Mouse (Mus musculus): ENCODE data around the gene Hist1h2af.
"Not testable (repeated sequence)": the region's sequence is repeated elsewhere in the genome, so short reads cannot be mapped to it uniquely, and the experiment has no call there.

Hist1h2af gene

GRCm38 (mm10) chr13:23554393-23554792 is 20.7 kb downstream of the Hist1h2af start:
- no peak for DNase-seq (ENCODE audit: extremely low spot score, low read depth, low spot score)

GRCm38 (mm10) chr13:23554925-23555838 is 21.5 kb downstream of the Hist1h2af start:
- no peak for DNase-seq (ENCODE audit: extremely low spot score, low read depth, low spot score)

- DNase-seq (ENCODE audit: extremely low spot score, low read depth, low spot score) = no peak
These were observed 22.2 kb downstream of the Hist1h2af start for GRCm38 (mm10) chr13:23555839-23556416.

- no peak for DNase-seq (ENCODE audit: extremely low spot score, low read depth, low spot score)
These were observed 23.2 kb downstream of the Hist1h2af start for GRCm38 (mm10) chr13:23556906-23557305.

GRCm38 (mm10) chr13:23560699-23561098 is 27.0 kb downstream of the Hist1h2af start:
- DNase-seq (ENCODE audit: extremely low spot score, low read depth, low spot score) = not testable (repeated sequence)

- not testable (repeated sequence) for DNase-seq (ENCODE audit: extremely low spot score, low read depth, low spot score)
These were observed 27.8 kb downstream of the Hist1h2af start for GRCm38 (mm10) chr13:23561531-23561882.

GRCm38 (mm10) chr13:23561883-23562659 is 28.4 kb downstream of the Hist1h2af start, which contains the start of gene Hist1h3e:
TSS of gene Hist1h3e (minus strand) at chr13:23562369.
- peak; percentile 98 for DNase-seq (ENCODE audit: extremely low spot score, low read depth, low spot score)

GRCm38 (mm10) chr13:23562699-23563462 is 29.2 kb downstream of the Hist1h2af start:
- no peak for DNase-seq (ENCODE audit: extremely low spot score, low read depth, low spot score)

- no peak for DNase-seq (ENCODE audit: extremely low spot score, low read depth, low spot score)
These were observed 30.8 kb downstream of the Hist1h2af start for GRCm38 (mm10) chr13:23564482-23564881.

GRCm38 (mm10) chr13:23570261-23571021 is 36.7 kb downstream of the Hist1h2af start:
- not testable (repeated sequence) for DNase-seq (ENCODE audit: extremely low spot score, low read depth, low spot score)

GRCm38 (mm10) chr13:23571022-23571503 is 37.4 kb downstream of the Hist1h2af start, which contains the start of the genes Hist1h2ae and Hist1h2bg:
TSS of gene Hist1h2ae (minus strand) at chr13:23571220.
TSS of gene Hist1h2bg (plus strand) at chr13:23571396.
- DNase-seq (ENCODE audit: extremely low spot score, low read depth, low spot score) = no peak

GRCm38 (mm10) chr13:23571504-23572217 is 38.0 kb downstream of the Hist1h2af start:
- DNase-seq (ENCODE audit: extremely low spot score, low read depth, low spot score) = not testable (repeated sequence)

GRCm38 (mm10) chr13:23572218-23573033 is 38.7 kb downstream of the Hist1h2af start:
- DNase-seq (ENCODE audit: extremely low spot score, low read depth, low spot score) = no peak

- DNase-seq (ENCODE audit: extremely low spot score, low read depth, low spot score) = not testable (repeated sequence)
These were observed 39.6 kb downstream of the Hist1h2af start for GRCm38 (mm10) chr13:23573034-23573897.

GRCm38 (mm10) chr13:23573898-23574524 is 40.3 kb downstream of the Hist1h2af start, which contains the start of the genes Hist1h2bf and Hist1h2ad:
TSS of gene Hist1h2bf (minus strand) at chr13:23574196.
TSS of gene Hist1h2ad (plus strand) at chr13:23574381.
- DNase-seq (ENCODE audit: extremely low spot score, low read depth, low spot score) = peak; percentile 98

- not testable (repeated sequence) for DNase-seq (ENCODE audit: extremely low spot score, low read depth, low spot score)
These were observed 41.0 kb downstream of the Hist1h2af start for GRCm38 (mm10) chr13:23574546-23575170.
